Mouse (Mus musculus): ENCODE results near the gene Slamf9. TPM values are rescaled to one million over a fixed set of nuclear protein-coding genes. Genes with fewer than 3 reads are reported as not detected.

Slamf9 gene
- polyA plus RNA-seq, 1 experiment from 2014 or later = 0.48 TPM

DNA sequence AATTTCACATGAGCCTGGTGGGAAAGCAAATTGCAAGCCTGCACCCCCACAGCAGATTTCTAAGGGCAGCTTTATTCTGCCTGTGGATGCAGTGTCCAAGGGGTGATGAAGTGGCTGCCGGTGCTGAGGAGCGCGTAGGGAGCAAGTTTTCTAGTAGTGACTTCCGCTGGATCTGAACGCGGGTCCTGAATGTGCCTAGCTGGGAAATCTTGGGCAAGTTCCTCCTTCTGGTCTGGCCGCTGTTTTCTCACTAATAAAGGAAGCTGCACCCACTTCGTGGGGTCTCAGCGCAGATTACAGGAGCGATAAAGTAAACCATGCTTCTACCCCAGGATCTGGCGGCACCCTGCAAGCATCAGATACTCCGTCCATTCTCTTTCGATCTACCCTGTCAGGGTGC lies 6.0 kb downstream of the Slamf9 start:
- Histone ChIP-seq H3K27me3 (ENCODE audit: control insufficient read depth, insufficient read depth, low read length) (no peaks in the 10 kb centered on the region), H3K9ac (replicated peaks; ENCODE audit: low read length) (no peak overlapping the region; the same call in 1 of the 2 replicates), H3K4me3 (ENCODE audit: low read depth, low read length) (peak overlapping the region; percentile 76), H3K9me3 (replicated peaks; ENCODE audit: control insufficient read depth, low read length) (no peaks in the 10 kb centered on the region), H3K4me1 (ENCODE audit: control insufficient read depth, insufficient read depth, low read length) (peaks cover 14% of the 10 kb centered on the region), H3K4me2 (ENCODE audit: low read depth, low read length) (peak overlapping the region; percentile 75), H3K36me3 (replicated peaks; ENCODE audit: control insufficient read depth, insufficient read depth, low read depth, low read length) (no peaks in the 10 kb centered on the region), H3K27ac (replicated peaks; ENCODE audit: low read depth, low read length) (no peak overlapping the region)
- ATAC-seq (replicated peaks; ENCODE audit: insufficient number of reproducible peaks, low FRiP score, low TSS enrichment, low read depth) = no peak; the same call in 1 of the 2 replicates
- WGBS = 19% methylated on average over 13 of the region's 13 CpGs
- no peak for DNase-seq (ENCODE audit: low spot score)

DNA sequence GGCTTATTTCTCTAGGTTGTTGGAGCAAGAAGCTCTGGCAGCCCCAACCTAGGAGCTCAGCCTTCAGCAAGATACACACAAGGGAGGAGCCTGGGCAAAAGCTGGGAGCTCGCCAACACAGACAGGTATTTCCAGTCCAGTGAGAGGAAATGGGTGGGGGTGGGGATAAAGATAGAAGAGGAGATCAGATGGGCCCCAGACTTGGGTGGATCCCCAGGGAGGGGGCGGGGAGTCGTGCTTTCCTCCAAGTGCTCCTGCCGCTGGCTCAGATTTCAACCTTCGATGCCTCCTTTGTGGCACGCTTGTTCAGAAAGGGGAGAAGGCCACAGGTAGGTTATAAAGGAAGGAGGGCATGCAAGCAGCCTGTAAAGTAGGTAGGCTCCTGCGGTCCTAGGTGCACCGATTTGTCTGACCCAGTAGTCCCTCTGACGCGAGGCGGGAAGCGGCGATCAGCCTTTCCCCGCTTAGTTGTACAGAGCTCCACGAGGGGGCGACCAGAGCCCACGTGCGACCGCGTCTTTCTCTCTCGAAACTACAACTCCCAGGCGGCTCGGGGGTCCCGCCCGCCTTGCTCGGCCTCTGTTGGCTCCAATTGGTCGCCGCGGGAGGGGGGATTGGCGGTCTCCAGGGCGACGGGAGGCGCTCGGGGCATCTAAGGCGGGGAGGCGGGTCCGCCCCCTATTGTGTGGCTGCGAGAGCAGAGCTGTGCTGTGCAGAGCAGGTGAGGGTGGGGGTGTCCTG lies 6.6 kb downstream of the Slamf9 start, which contains the start of gene Igsf9:
Igsf9 (plus strand) TSS at position 249 of the 741 bp plus-strand sequence.
- Histone ChIP-seq H3K27ac (replicated peaks; ENCODE audit: low read depth, low read length) (peak within 1 kb of the TSS; percentile 59; the same call in 1 of the 2 replicates), H3K4me1 (ENCODE audit: control insufficient read depth, insufficient read depth, low read length) (peaks cover 17% of the 10 kb centered on the region), H3K9me3 (replicated peaks; ENCODE audit: control insufficient read depth, low read length) (no peaks in the 10 kb centered on the region), H3K4me3 (ENCODE audit: low read depth, low read length) (peak within 1 kb of the TSS; percentile 76), H3K36me3 (replicated peaks; ENCODE audit: control insufficient read depth, insufficient read depth, low read depth, low read length) (no peaks in the 10 kb centered on the region), H3K4me2 (ENCODE audit: low read depth, low read length) (peak within 1 kb of the TSS; percentile 75), H3K27me3 (ENCODE audit: control insufficient read depth, insufficient read depth, low read length) (no peaks in the 10 kb centered on the region), H3K9ac (replicated peaks; ENCODE audit: low read length) (peak within 1 kb of the TSS; percentile 75)
- peak; percentile 98 for DNase-seq (ENCODE audit: low spot score)
- ATAC-seq (replicated peaks; ENCODE audit: insufficient number of reproducible peaks, low FRiP score, low TSS enrichment, low read depth) = peak; percentile 95
- under 1% methylated on average over 36 of the region's 38 CpGs for WGBS

- H3K4me3 ChIP-seq (ENCODE audit: low read depth, low read length) = peak overlapping the region; percentile 76
- no peaks in the 10 kb centered on the region for H3K9me3 ChIP-seq (replicated peaks; ENCODE audit: control insufficient read depth, low read length)
- H3K27me3 ChIP-seq (ENCODE audit: control insufficient read depth, insufficient read depth, low read length) = no peaks in the 10 kb centered on the region
- H3K4me2 ChIP-seq (ENCODE audit: low read depth, low read length) = peak overlapping the region; percentile 75
- ATAC-seq (replicated peaks; ENCODE audit: insufficient number of reproducible peaks, low FRiP score, low TSS enrichment, low read depth) = no peak
- WGBS = 2% methylated on average over 12 of the region's 12 CpGs
- no peaks in the 10 kb centered on the region; the same call in 1 of the 2 replicates for H3K36me3 ChIP-seq (replicated peaks; ENCODE audit: control insufficient read depth, insufficient read depth, low read depth, low read length)
- peak overlapping the region; percentile 59; the same call in 1 of the 2 replicates for H3K27ac ChIP-seq (replicated peaks; ENCODE audit: low read depth, low read length)
- peaks cover 17% of the 10 kb centered on the region for H3K4me1 ChIP-seq (ENCODE audit: control insufficient read depth, insufficient read depth, low read length)
- no peak for DNase-seq (ENCODE audit: low spot score)
- H3K9ac ChIP-seq (replicated peaks; ENCODE audit: low read length) = peak overlapping the region; percentile 75
These were observed 7.6 kb downstream of the Slamf9 start for GRCm38 (mm10) chr1:172482518-172483360.

GRCm38 (mm10) chr1:172483361-172483660 lies 8.2 kb downstream of the Slamf9 start:
- peak overlapping the region; percentile 75 for H3K9ac ChIP-seq (replicated peaks; ENCODE audit: low read length)
- WGBS = 17% methylated on average over 4 of the region's 4 CpGs
- no peaks in the 10 kb centered on the region; the same call in 1 of the 2 replicates for H3K36me3 ChIP-seq (replicated peaks; ENCODE audit: control insufficient read depth, insufficient read depth, low read depth, low read length)
- DNase-seq (ENCODE audit: low spot score) (peak; percentile 48), ATAC-seq (replicated peaks; ENCODE audit: insufficient number of reproducible peaks, low FRiP score, low TSS enrichment, low read depth) (no peak)
- H3K27ac ChIP-seq (replicated peaks; ENCODE audit: low read depth, low read length) = no peak overlapping the region
- peaks cover 17% of the 10 kb centered on the region for H3K4me1 ChIP-seq (ENCODE audit: control insufficient read depth, insufficient read depth, low read length)
- no peaks in the 10 kb centered on the region for H3K27me3 ChIP-seq (ENCODE audit: control insufficient read depth, insufficient read depth, low read length)
- H3K4me2 ChIP-seq (ENCODE audit: low read depth, low read length) = peak overlapping the region; percentile 75
- no peaks in the 10 kb centered on the region for H3K9me3 ChIP-seq (replicated peaks; ENCODE audit: control insufficient read depth, low read length)
- H3K4me3 ChIP-seq (ENCODE audit: low read depth, low read length) = peak overlapping the region; percentile 76

DNA sequence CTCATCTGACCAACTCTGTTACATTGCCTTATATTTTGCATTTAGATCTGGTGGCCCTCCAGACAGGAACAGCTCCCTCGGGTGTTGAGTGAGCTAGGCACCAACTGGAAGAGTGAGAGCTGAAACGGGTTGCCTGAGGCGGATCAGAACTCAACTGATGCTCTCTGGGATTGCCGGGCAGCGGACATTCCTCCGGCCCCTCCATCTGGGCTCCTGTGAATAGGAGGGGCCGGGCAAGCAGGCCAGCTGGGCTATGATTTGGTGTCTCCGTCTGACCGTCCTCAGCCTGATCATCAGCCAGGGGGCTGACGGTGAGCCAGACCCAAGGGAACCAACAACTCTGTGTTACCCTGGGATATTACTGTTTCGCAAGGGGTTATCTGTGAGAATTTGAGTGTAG lies 9.1 kb downstream of the Slamf9 start:
- H3K4me1 ChIP-seq (ENCODE audit: control insufficient read depth, insufficient read depth, low read length) = peaks cover 17% of the 10 kb centered on the region
- H3K9ac ChIP-seq (replicated peaks; ENCODE audit: low read length) = peak overlapping the region; percentile 15
- peak overlapping the region; percentile 75 for H3K4me2 ChIP-seq (ENCODE audit: low read depth, low read length)
- H3K27me3 ChIP-seq (ENCODE audit: control insufficient read depth, insufficient read depth, low read length) = no peaks in the 10 kb centered on the region
- no peak overlapping the region for H3K27ac ChIP-seq (replicated peaks; ENCODE audit: low read depth, low read length)
- no peak for DNase-seq (ENCODE audit: low spot score)
- no peaks in the 10 kb centered on the region; the same call in 1 of the 2 replicates for H3K36me3 ChIP-seq (replicated peaks; ENCODE audit: control insufficient read depth, insufficient read depth, low read depth, low read length)
- no peak for ATAC-seq (replicated peaks; ENCODE audit: insufficient number of reproducible peaks, low FRiP score, low TSS enrichment, low read depth)
- WGBS = 30% methylated on average over 11 of the region's 11 CpGs
- no peaks in the 10 kb centered on the region for H3K9me3 ChIP-seq (replicated peaks; ENCODE audit: control insufficient read depth, low read length)
- peak overlapping the region; percentile 12 for H3K4me3 ChIP-seq (ENCODE audit: low read depth, low read length)

- H3K27ac ChIP-seq (replicated peaks; ENCODE audit: low read depth, low read length) = no peak overlapping the region
- H3K4me1 ChIP-seq (ENCODE audit: control insufficient read depth, insufficient read depth, low read length) = peaks cover 17% of the 10 kb centered on the region
- H3K27me3 ChIP-seq (ENCODE audit: control insufficient read depth, insufficient read depth, low read length) = no peaks in the 10 kb centered on the region
- H3K4me2 ChIP-seq (ENCODE audit: low read depth, low read length) = peak overlapping the region; percentile 75
- no peak for DNase-seq (ENCODE audit: low spot score)
- no peaks in the 10 kb centered on the region; the same call in 1 of the 2 replicates for H3K36me3 ChIP-seq (replicated peaks; ENCODE audit: control insufficient read depth, insufficient read depth, low read depth, low read length)
- WGBS = 54% methylated on average over 13 of the region's 13 CpGs
- peak overlapping the region; percentile 12 for H3K4me3 ChIP-seq (ENCODE audit: low read depth, low read length)
- peak overlapping the region; percentile 15; the same call in 1 of the 2 replicates for H3K9ac ChIP-seq (replicated peaks; ENCODE audit: low read length)
- no peak for ATAC-seq (replicated peaks; ENCODE audit: insufficient number of reproducible peaks, low FRiP score, low TSS enrichment, low read depth)
- H3K9me3 ChIP-seq (replicated peaks; ENCODE audit: control insufficient read depth, low read length) = no peaks in the 10 kb centered on the region
These were observed 9.5 kb downstream of the Slamf9 start for GRCm38 (mm10) chr1:172484671-172485070.

GRCm38 (mm10) chr1:172485821-172486220 lies 10.7 kb downstream of the Slamf9 start:
- Histone ChIP-seq H3K4me1 (ENCODE audit: control insufficient read depth, insufficient read depth, low read length) (peaks cover 17% of the 10 kb centered on the region), H3K27me3 (ENCODE audit: control insufficient read depth, insufficient read depth, low read length) (no peaks in the 10 kb centered on the region), H3K27ac (replicated peaks; ENCODE audit: low read depth, low read length) (no peak overlapping the region), H3K36me3 (replicated peaks; ENCODE audit: control insufficient read depth, insufficient read depth, low read depth, low read length) (no peaks in the 10 kb centered on the region; the same call in 1 of the 2 replicates), H3K4me2 (ENCODE audit: low read depth, low read length) (peak overlapping the region; percentile 37), H3K4me3 (ENCODE audit: low read depth, low read length) (peak overlapping the region; percentile 3; the same call in 1 of the 2 replicates), H3K9ac (replicated peaks; ENCODE audit: low read length) (peak overlapping the region; percentile 43), H3K9me3 (replicated peaks; ENCODE audit: control insufficient read depth, low read length) (no peaks in the 10 kb centered on the region)
- WGBS = 26% methylated on average over 6 of the region's 6 CpGs
- no peak for DNase-seq (ENCODE audit: low spot score)
- no peak for ATAC-seq (replicated peaks; ENCODE audit: insufficient number of reproducible peaks, low FRiP score, low TSS enrichment, low read depth)

Measured in embryonic facial prominence, embryonic 11.5 days (tissue).